Mouse (Mus musculus) midbrain, embryonic 12.5 days (tissue): ENCODE data around the gene Zcchc24. TPM values are rescaled to one million over a fixed set of nuclear protein-coding genes. Genes with fewer than 3 reads are reported as not detected.

Source experiments
- ATAC-seq: fragments of 200-750 bp; cut with Nextera tagmentation; 2 replicates; pipeline ENCODE4 v1.8.0; 2017; ENCODE audit warnings: low read depth, moderate TSS enrichment, moderate library complexity; ENCODE audit not compliant: low FRiP score
- H3K27ac ChIP-seq: fragments of 300-500 bp; sonication (generic); replicated peaks from 2 replicates; pipeline ENCODE4 v1.5.1; 2016; ENCODE audit warnings: mild to moderate bottlenecking
- H3K27me3 ChIP-seq: fragments of 300-500 bp; sonication (generic); 2 replicates; pipeline ENCODE4 v1.6.1; 2016; ENCODE audit warnings: mild to moderate bottlenecking
- H3K36me3 ChIP-seq: fragments of 300-500 bp; sonication (generic); 2 replicates; pipeline ENCODE4 v1.6.1; 2016
- H3K4me1 ChIP-seq: fragments of 300-500 bp; sonication (generic); 2 replicates; pipeline ENCODE4 v1.6.1; 2016
- H3K4me2 ChIP-seq: fragments of 300-500 bp; sonication (generic); replicated peaks from 2 replicates; pipeline ENCODE4 v1.6.1; 2016; ENCODE audit warnings: mild to moderate bottlenecking, moderate library complexity
- H3K4me3 ChIP-seq: fragments of 300-500 bp; sonication (generic); 2 replicates; pipeline ENCODE4 v1.5.1; 2016; ENCODE audit warnings: mild to moderate bottlenecking
- H3K9ac ChIP-seq: fragments of 300-500 bp; sonication (generic); replicated peaks from 2 replicates; pipeline ENCODE4 v1.6.1; 2016; ENCODE audit warnings: mild to moderate bottlenecking, moderate library complexity
- H3K9me3 ChIP-seq: fragments of 300-500 bp; sonication (generic); 2 replicates; pipeline ENCODE4 v1.6.1; 2016; ENCODE audit warnings: mild to moderate bottlenecking
- WGBS: fragments of 180-500 bp; shearing (Covaris S2); methylation state at CpG from one replicate; pipeline ENCODE4 v1.1.7; 2016; 5-methylcytosine and 5-hydroxymethylcytosine counted together
- polyA plus RNA-seq: library from polyadenylated mRNA; unstranded; fragments of >200 nt; fragmentation: Nextera tagmentation; extraction: Ambion mirVana; gene quantifications from 2 replicates; pipeline ENCODE4 v1.2.1, GENCODE M21; 2016

Zcchc24 gene
- polyA plus RNA-seq, 1 experiment from 2014 or later, result 20.7 TPM

GRCm38 (mm10) chr14:25708451-25708850, 60.4 kb downstream of the Zcchc24 start:
- H3K4me1 ChIP-seq, result peaks cover 24% of the 10 kb centered on the region
- WGBS, result 71% methylated on average over 4 of the region's 4 CpGs
- no peak overlapping the region for H3K27ac ChIP-seq
- no peak overlapping the region for H3K9ac ChIP-seq
- no peak overlapping the region for H3K4me3 ChIP-seq
- H3K36me3 ChIP-seq, result no peaks in the 10 kb centered on the region
- H3K27me3 ChIP-seq, result no peaks in the 10 kb centered on the region
- H3K9me3 ChIP-seq, result no peaks in the 10 kb centered on the region
- no peak overlapping the region for H3K4me2 ChIP-seq
- no peak for ATAC-seq

- ATAC-seq, result no peak
- Histone ChIP-seq H3K9ac (no peak overlapping the region), H3K4me3 (no peak overlapping the region), H3K4me2 (no peak overlapping the region), H3K4me1 (peaks cover 24% of the 10 kb centered on the region), H3K9me3 (no peaks in the 10 kb centered on the region), H3K27ac (no peak overlapping the region), H3K36me3 (no peaks in the 10 kb centered on the region), H3K27me3 (no peaks in the 10 kb centered on the region)
- WGBS, result 68% methylated on average over 5 of the region's 5 CpGs
Observed at GRCm38 (mm10) chr14:25707691-25708181, 61.1 kb downstream of the Zcchc24 start.

GRCm38 (mm10) chr14:25701986-25702385, 66.9 kb downstream of the Zcchc24 start:
- Histone ChIP-seq H3K27me3 (no peaks in the 10 kb centered on the region), H3K9me3 (no peaks in the 10 kb centered on the region), H3K4me1 (no peaks in the 10 kb centered on the region), H3K4me3 (no peak overlapping the region), H3K4me2 (no peak overlapping the region), H3K27ac (no peak overlapping the region), H3K36me3 (peaks cover 29% of the 10 kb centered on the region), H3K9ac (no peak overlapping the region)
- ATAC-seq, result no peak

GRCm38 (mm10) chr14:25696356-25696755, 72.5 kb downstream of the Zcchc24 start:
- 83% methylated on average over 2 of the region's 2 CpGs for WGBS

GRCm38 (mm10) chr14:25695059-25695458, 73.8 kb downstream of the Zcchc24 start:
- Histone ChIP-seq H3K4me3 (peak overlapping the region; percentile 92), H3K9me3 (no peaks in the 10 kb centered on the region), H3K4me2 (peak overlapping the region; percentile 96), H3K36me3 (peaks cover 37% of the 10 kb centered on the region), H3K4me1 (peaks cover 22% of the 10 kb centered on the region), H3K27me3 (no peaks in the 10 kb centered on the region), H3K27ac (no peak overlapping the region), H3K9ac (peak overlapping the region; percentile 87)
- ATAC-seq, result no peak
- WGBS, result 73% methylated on average over 6 of the region's 6 CpGs

More at GRCm38 (mm10) chr14:25696356-25696755, 72.5 kb downstream of the Zcchc24 start:
- H3K9ac ChIP-seq, result no peak overlapping the region
- H3K9me3 ChIP-seq, result no peaks in the 10 kb centered on the region
- H3K36me3 ChIP-seq, result peaks cover 38% of the 10 kb centered on the region
- H3K27me3 ChIP-seq, result no peaks in the 10 kb centered on the region
- H3K4me1 ChIP-seq, result peaks cover 22% of the 10 kb centered on the region
- no peak for ATAC-seq
- no peak overlapping the region for H3K4me2 ChIP-seq
- no peak overlapping the region for H3K27ac ChIP-seq
- no peak overlapping the region for H3K4me3 ChIP-seq

GRCm38 (mm10) chr14:25694569-25694897, 74.3 kb downstream of the Zcchc24 start:
- Histone ChIP-seq H3K9me3 (no peaks in the 10 kb centered on the region), H3K36me3 (peaks cover 31% of the 10 kb centered on the region), H3K4me1 (peaks cover 22% of the 10 kb centered on the region), H3K4me3 (peak overlapping the region; percentile 92), H3K9ac (peak overlapping the region; percentile 87), H3K27me3 (no peaks in the 10 kb centered on the region), H3K27ac (no peak overlapping the region), H3K4me2 (peak overlapping the region; percentile 96)
- WGBS, result 3% methylated on average over 10 of the region's 10 CpGs
- peak; percentile 43 for ATAC-seq

- Histone ChIP-seq H3K4me3 (peak within 1 kb of the TSS; percentile 92), H3K4me1 (peaks cover 22% of the 10 kb centered on the region), H3K27me3 (no peaks in the 10 kb centered on the region), H3K9ac (peak within 1 kb of the TSS; percentile 87), H3K27ac (peak within 1 kb of the TSS; percentile 61; the same call in 1 of the 2 replicates), H3K9me3 (no peaks in the 10 kb centered on the region), H3K4me2 (peak within 1 kb of the TSS; percentile 96), H3K36me3 (peaks cover 26% of the 10 kb centered on the region)
- WGBS, result under 1% methylated on average over 70 of the region's 70 CpGs
- ATAC-seq, result peak; percentile 92
Observed at GRCm38 (mm10) chr14:25693888-25694568, 74.8 kb downstream of the Zcchc24 start, which contains the start of gene Ppif. TSS of gene Ppif (plus strand) at chr14:25694154.

- peak; percentile 21; the same call in 1 of the 2 replicates for ATAC-seq
- no peak overlapping the region for H3K27ac ChIP-seq
Observed at GRCm38 (mm10) chr14:25693271-25693887, 75.5 kb downstream of the Zcchc24 start.

GRCm38 (mm10) chr14:25686983-25687901, 81.6 kb downstream of the Zcchc24 start:
- H3K4me2 ChIP-seq, result no peak overlapping the region
- H3K36me3 ChIP-seq, result no peaks in the 10 kb centered on the region
- H3K27ac ChIP-seq, result no peak overlapping the region
- H3K27me3 ChIP-seq, result no peaks in the 10 kb centered on the region
- H3K9me3 ChIP-seq, result no peaks in the 10 kb centered on the region
- H3K4me1 ChIP-seq, result no peaks in the 10 kb centered on the region
- ATAC-seq, result no peak
- H3K4me3 ChIP-seq, result no peak overlapping the region
- 81% methylated on average over 10 of the region's 10 CpGs for WGBS
- H3K9ac ChIP-seq, result no peak overlapping the region

More at GRCm38 (mm10) chr14:25693271-25693887, 75.5 kb downstream of the Zcchc24 start:
- H3K9me3 ChIP-seq, result no peaks in the 10 kb centered on the region
- no peak overlapping the region; the same call in 1 of the 2 replicates for H3K9ac ChIP-seq
- peak overlapping the region; percentile 92 for H3K4me3 ChIP-seq
- peak overlapping the region; percentile 96 for H3K4me2 ChIP-seq
- peaks cover 20% of the 10 kb centered on the region for H3K36me3 ChIP-seq
- peaks cover 22% of the 10 kb centered on the region for H3K4me1 ChIP-seq
- no peaks in the 10 kb centered on the region for H3K27me3 ChIP-seq
- WGBS, result 73% methylated on average over 6 of the region's 6 CpGs

GRCm38 (mm10) chr14:25686216-25686945, 82.5 kb downstream of the Zcchc24 start:
- no peaks in the 10 kb centered on the region for H3K36me3 ChIP-seq
- no peak overlapping the region for H3K4me2 ChIP-seq
- no peaks in the 10 kb centered on the region for H3K4me1 ChIP-seq
- H3K27me3 ChIP-seq, result no peaks in the 10 kb centered on the region
- ATAC-seq, result no peak
- no peak overlapping the region for H3K4me3 ChIP-seq
- no peak overlapping the region for H3K9ac ChIP-seq
- no peaks in the 10 kb centered on the region for H3K9me3 ChIP-seq
- WGBS, result 86% methylated on average over 7 of the region's 7 CpGs
- H3K27ac ChIP-seq, result no peak overlapping the region

GRCm38 (mm10) chr14:25682020-25682419, 86.8 kb downstream of the Zcchc24 start:
- H3K36me3 ChIP-seq, result no peaks in the 10 kb centered on the region
- WGBS, result 77% methylated on average over 6 of the region's 6 CpGs
- ATAC-seq, result no peak

More at GRCm38 (mm10) chr14:25682020-25682419, 86.8 kb downstream of the Zcchc24 start:
- Histone ChIP-seq H3K27me3 (no peaks in the 10 kb centered on the region), H3K9me3 (no peaks in the 10 kb centered on the region), H3K4me3 (no peak overlapping the region), H3K4me2 (no peak overlapping the region), H3K4me1 (no peaks in the 10 kb centered on the region), H3K27ac (no peak overlapping the region), H3K9ac (no peak overlapping the region)
